Mouse (Mus musculus) urinary bladder, postnatal 14 days (tissue): ENCODE results near the gene Slc16a12.

Experiments
- DNase-seq: peaks from one replicate; pipeline ENCODE4 v3.0.0; 2021; ENCODE audit warnings: low spot score

The Slc16a12 gene

GRCm38 (mm10) chr19:34726254-34726962, 20.7 kb downstream of the Slc16a12 start:
- DNase-seq = no peak

GRCm38 (mm10) chr19:34725418-34725817, 21.7 kb downstream of the Slc16a12 start:
- DNase-seq = no peak

- DNase-seq = no peak
Observed at GRCm38 (mm10) chr19:34724598-34724997, 22.5 kb downstream of the Slc16a12 start.

- DNase-seq = no peak
Observed at GRCm38 (mm10) chr19:34722541-34722940, 24.5 kb downstream of the Slc16a12 start.

GRCm38 (mm10) chr19:34720130-34720529, 27.0 kb downstream of the Slc16a12 start:
- no peak for DNase-seq

GRCm38 (mm10) chr19:34718963-34719362, 28.1 kb downstream of the Slc16a12 start:
- no peak for DNase-seq

GRCm38 (mm10) chr19:34718478-34718877, 28.6 kb downstream of the Slc16a12 start:
- DNase-seq = no peak

- DNase-seq = no peak
Observed at GRCm38 (mm10) chr19:34715895-34716294, 31.2 kb downstream of the Slc16a12 start.

- no peak for DNase-seq
Observed at GRCm38 (mm10) chr19:34714250-34714666, 32.8 kb downstream of the Slc16a12 start.

- DNase-seq = no peak
Observed at GRCm38 (mm10) chr19:34712050-34712449, 35.0 kb downstream of the Slc16a12 start.

- DNase-seq = no peak
Observed at GRCm38 (mm10) chr19:34708221-34708620, 38.9 kb downstream of the Slc16a12 start.

GRCm38 (mm10) chr19:34707571-34707970, 39.5 kb downstream of the Slc16a12 start:
- DNase-seq = no peak

- DNase-seq = peak; percentile 9
Observed at GRCm38 (mm10) chr19:34706261-34706660, 40.8 kb downstream of the Slc16a12 start.

- DNase-seq = no peak
Observed at GRCm38 (mm10) chr19:34705141-34705540, 41.9 kb downstream of the Slc16a12 start.

GRCm38 (mm10) chr19:34699300-34699699, 47.8 kb downstream of the Slc16a12 start:
- DNase-seq = no peak

GRCm38 (mm10) chr19:34698852-34699251, 48.2 kb downstream of the Slc16a12 start:
- no peak for DNase-seq

- no peak for DNase-seq
Observed at GRCm38 (mm10) chr19:34698432-34698831, 48.7 kb downstream of the Slc16a12 start.

GRCm38 (mm10) chr19:34697461-34697860, 49.6 kb downstream of the Slc16a12 start:
- DNase-seq = no peak

GRCm38 (mm10) chr19:34696352-34696986, 50.6 kb downstream of the Slc16a12 start:
- DNase-seq = peak; percentile 45

GRCm38 (mm10) chr19:34691402-34691801, 55.7 kb downstream of the Slc16a12 start:
- DNase-seq = no peak

GRCm38 (mm10) chr19:34685530-34685929, 61.6 kb downstream of the Slc16a12 start:
- no peak for DNase-seq

GRCm38 (mm10) chr19:34684857-34685256, 62.2 kb downstream of the Slc16a12 start:
- DNase-seq = peak; percentile 54

GRCm38 (mm10) chr19:34678428-34678827, 68.7 kb downstream of the Slc16a12 start:
- no peak for DNase-seq

- peak; percentile 24 for DNase-seq
Observed at GRCm38 (mm10) chr19:34673476-34673875, 73.6 kb downstream of the Slc16a12 start.
